Mouse (Mus musculus): ENCODE results near the gene Atoh7. TPM values are rescaled to one million over a fixed set of nuclear protein-coding genes. Genes with fewer than 3 reads are reported as not detected.

Gene Atoh7
- polyA plus RNA-seq, 1 experiment from 2014 or later, result not detected

DNA sequence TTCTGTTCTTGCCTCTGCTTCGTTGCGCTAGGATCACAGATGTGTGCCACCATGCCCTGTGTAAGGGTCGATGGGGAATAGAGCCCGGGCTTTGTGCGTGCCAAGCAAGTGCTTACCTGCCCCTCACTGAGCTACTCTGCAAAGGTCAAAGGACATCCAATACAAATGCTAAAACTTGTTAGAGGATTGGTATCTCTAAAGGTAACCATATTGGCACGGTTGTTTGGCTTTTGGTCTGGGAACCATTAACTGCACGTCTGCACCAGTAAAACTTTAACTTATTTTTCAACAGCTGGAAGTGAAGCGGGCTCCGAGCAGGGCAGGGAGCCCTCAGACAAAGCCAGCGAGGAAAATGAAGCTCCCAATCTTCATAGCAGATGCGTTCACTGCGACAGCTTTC is 38.2 kb upstream of the Atoh7 start:
- 62% methylated on average over 12 of the region's 12 CpGs for WGBS
- H3K4me1 ChIP-seq (replicated peaks; ENCODE audit: control insufficient read depth, insufficient read depth, low read length), result no peaks in the 10 kb centered on the region
- ATAC-seq (ENCODE audit: low read depth), result no peak

DNA sequence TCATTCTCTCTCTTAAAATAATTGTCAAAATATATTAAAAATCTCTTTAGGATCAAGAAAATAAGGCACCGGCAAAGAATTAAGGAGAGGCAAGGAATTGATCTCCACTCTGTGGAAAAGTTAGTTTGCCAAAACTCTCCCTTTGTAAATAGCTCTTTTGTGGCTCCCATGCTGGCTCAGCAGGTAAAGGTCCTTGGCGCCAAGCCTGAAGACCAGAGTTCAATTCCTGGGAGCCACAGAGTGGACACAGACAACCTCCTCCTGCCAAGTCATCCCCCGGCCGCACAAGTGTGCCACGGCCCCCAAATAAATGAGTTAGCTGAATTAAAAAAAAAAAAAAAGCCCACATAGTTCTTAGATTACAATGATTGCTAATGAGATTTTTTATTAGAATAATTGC is 36.8 kb upstream of the Atoh7 start:
- Histone ChIP-seq H3K27ac (ENCODE audit: low read length) (no peak overlapping the region), H3K36me3 (ENCODE audit: control insufficient read depth, insufficient read depth, low read length) (no peaks in the 10 kb centered on the region), H3K9ac (ENCODE audit: low read length) (no peak overlapping the region), H3K4me2 (ENCODE audit: low read depth, low read length) (no peak overlapping the region), H3K4me1 (replicated peaks; ENCODE audit: control insufficient read depth, insufficient read depth, low read length) (no peaks in the 10 kb centered on the region), H3K27me3 (ENCODE audit: control insufficient read depth, insufficient read depth, low read depth, low read length) (no peaks in the 10 kb centered on the region), H3K4me3 (ENCODE audit: low read length) (no peak overlapping the region), H3K9me3 (ENCODE audit: control insufficient read depth, low read length) (no peaks in the 10 kb centered on the region)
- 90% methylated on average over 5 of the region's 5 CpGs for WGBS
- no peak for ATAC-seq (ENCODE audit: low read depth)

More for the DNA sequence above, 38.2 kb upstream of the Atoh7 start:
- Histone ChIP-seq H3K36me3 (ENCODE audit: control insufficient read depth, insufficient read depth, low read length) (no peaks in the 10 kb centered on the region), H3K9me3 (ENCODE audit: control insufficient read depth, low read length) (no peaks in the 10 kb centered on the region), H3K4me2 (ENCODE audit: low read depth, low read length) (no peak overlapping the region), H3K4me3 (ENCODE audit: low read length) (no peak overlapping the region), H3K9ac (ENCODE audit: low read length) (no peak overlapping the region), H3K27ac (ENCODE audit: low read length) (no peak overlapping the region), H3K27me3 (ENCODE audit: control insufficient read depth, insufficient read depth, low read depth, low read length) (no peaks in the 10 kb centered on the region)

DNA sequence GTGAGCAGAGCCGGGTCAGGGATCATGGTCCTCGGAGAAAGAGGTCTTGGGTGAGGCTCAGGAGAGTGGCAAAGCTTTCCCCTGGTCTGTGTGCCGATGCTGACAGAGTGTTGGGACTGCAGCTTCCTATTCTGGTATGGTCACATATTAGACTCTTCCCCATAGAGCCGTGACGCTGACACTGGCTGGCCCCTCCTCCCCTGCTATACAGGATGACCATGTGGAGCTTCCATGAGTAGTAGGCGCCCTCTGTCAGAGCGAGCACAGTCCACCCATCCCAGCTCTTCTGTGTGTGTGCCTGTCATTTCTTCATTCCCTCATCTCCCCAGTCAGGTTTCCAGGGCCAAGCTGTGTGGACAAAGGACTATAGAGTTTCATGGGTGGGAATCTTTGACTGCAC is 36.1 kb upstream of the Atoh7 start:
- no peak overlapping the region for H3K27ac ChIP-seq (ENCODE audit: low read length)
- ATAC-seq (ENCODE audit: low read depth), result no peak
- H3K9ac ChIP-seq (ENCODE audit: low read length), result no peak overlapping the region

DNA sequence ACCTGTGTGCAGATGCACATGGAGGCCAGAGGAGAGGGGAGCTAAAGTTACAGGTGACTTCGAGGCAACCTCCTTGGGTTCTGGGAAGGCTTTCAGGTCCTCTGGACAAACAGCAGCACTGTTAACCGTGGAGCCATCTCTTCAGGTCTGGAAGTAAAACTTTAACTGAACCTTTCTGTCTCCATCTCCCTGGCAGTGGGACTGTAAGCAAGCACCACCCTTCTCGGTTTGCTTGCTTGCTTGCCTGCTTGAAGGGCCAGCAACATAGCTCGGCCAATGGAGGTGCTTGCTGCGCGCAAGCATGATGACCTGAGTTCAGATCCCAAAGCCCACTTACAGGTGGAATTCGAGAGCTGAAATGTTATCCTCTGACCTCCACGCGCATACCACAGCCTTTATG is 34.9 kb upstream of the Atoh7 start:
- H3K27ac ChIP-seq (ENCODE audit: low read length), result no peak overlapping the region
- no peaks in the 10 kb centered on the region for H3K9me3 ChIP-seq (ENCODE audit: control insufficient read depth, low read length)
- ATAC-seq (ENCODE audit: low read depth), result no peak
- no peak overlapping the region for H3K4me2 ChIP-seq (ENCODE audit: low read depth, low read length)
- H3K36me3 ChIP-seq (ENCODE audit: control insufficient read depth, insufficient read depth, low read length), result no peaks in the 10 kb centered on the region
- H3K4me3 ChIP-seq (ENCODE audit: low read length), result no peak overlapping the region
- no peak overlapping the region for H3K9ac ChIP-seq (ENCODE audit: low read length)
- H3K4me1 ChIP-seq (replicated peaks; ENCODE audit: control insufficient read depth, insufficient read depth, low read length), result no peaks in the 10 kb centered on the region
- no peaks in the 10 kb centered on the region for H3K27me3 ChIP-seq (ENCODE audit: control insufficient read depth, insufficient read depth, low read depth, low read length)
- WGBS, result 74% methylated on average over 9 of the region's 9 CpGs

More for the DNA sequence above, 36.1 kb upstream of the Atoh7 start:
- WGBS, result 71% methylated on average over 7 of the region's 7 CpGs
- no peaks in the 10 kb centered on the region for H3K9me3 ChIP-seq (ENCODE audit: control insufficient read depth, low read length)
- H3K27me3 ChIP-seq (ENCODE audit: control insufficient read depth, insufficient read depth, low read depth, low read length), result no peaks in the 10 kb centered on the region
- no peaks in the 10 kb centered on the region for H3K4me1 ChIP-seq (replicated peaks; ENCODE audit: control insufficient read depth, insufficient read depth, low read length)
- H3K36me3 ChIP-seq (ENCODE audit: control insufficient read depth, insufficient read depth, low read length), result no peaks in the 10 kb centered on the region
- H3K4me2 ChIP-seq (ENCODE audit: low read depth, low read length), result no peak overlapping the region
- no peak overlapping the region for H3K4me3 ChIP-seq (ENCODE audit: low read length)

DNA sequence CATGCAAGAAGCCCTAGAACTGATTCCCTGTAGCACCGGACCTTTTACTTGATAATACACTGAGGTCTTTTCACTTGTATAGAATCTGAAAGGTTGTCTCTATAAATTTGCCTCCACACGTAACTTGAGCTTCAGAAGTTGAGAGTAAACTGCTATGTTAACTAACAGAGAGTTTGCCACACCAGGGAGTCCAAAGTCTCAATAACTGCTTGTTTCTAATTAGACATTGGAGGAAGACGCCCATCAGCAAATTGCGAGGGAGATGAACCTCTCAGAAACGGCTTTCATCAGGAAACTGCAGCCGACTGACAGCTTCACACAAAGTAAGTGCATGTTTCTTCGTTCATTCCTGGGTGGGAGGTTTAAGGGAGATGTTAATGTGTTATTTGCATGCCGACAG is 33.9 kb upstream of the Atoh7 start:
- H3K9me3 ChIP-seq (ENCODE audit: control insufficient read depth, low read length), result no peaks in the 10 kb centered on the region
- no peak overlapping the region for H3K9ac ChIP-seq (ENCODE audit: low read length)
- no peak overlapping the region for H3K4me2 ChIP-seq (ENCODE audit: low read depth, low read length)
- H3K36me3 ChIP-seq (ENCODE audit: control insufficient read depth, insufficient read depth, low read length), result no peaks in the 10 kb centered on the region
- no peak overlapping the region for H3K27ac ChIP-seq (ENCODE audit: low read length)
- H3K4me1 ChIP-seq (replicated peaks; ENCODE audit: control insufficient read depth, insufficient read depth, low read length), result no peaks in the 10 kb centered on the region
- no peak overlapping the region for H3K4me3 ChIP-seq (ENCODE audit: low read length)
- no peaks in the 10 kb centered on the region for H3K27me3 ChIP-seq (ENCODE audit: control insufficient read depth, insufficient read depth, low read depth, low read length)
- ATAC-seq (ENCODE audit: low read depth), result no peak
- 63% methylated on average over 8 of the region's 8 CpGs for WGBS

DNA sequence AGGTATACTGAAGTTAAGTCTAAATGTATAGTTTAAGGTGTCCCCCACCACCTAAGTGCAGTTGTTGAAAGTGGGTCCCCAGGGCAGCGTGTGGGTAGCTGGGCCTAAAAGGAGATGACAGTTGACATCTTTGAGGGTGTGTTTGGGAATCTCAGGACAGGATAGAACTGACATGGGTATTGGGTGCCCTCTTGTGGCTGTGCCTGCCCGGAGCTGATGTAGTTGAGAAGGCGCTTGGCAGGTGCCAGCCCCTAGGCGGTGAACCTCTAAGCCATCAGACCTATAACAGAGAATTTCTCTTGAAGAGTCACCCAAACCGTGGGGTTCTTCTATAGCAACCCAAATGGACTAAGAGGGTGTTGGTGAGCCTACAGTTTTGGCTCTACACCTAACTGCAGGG is 33.5 kb upstream of the Atoh7 start:
- 8% methylated on average over 5 of the region's 5 CpGs for WGBS

DNA sequence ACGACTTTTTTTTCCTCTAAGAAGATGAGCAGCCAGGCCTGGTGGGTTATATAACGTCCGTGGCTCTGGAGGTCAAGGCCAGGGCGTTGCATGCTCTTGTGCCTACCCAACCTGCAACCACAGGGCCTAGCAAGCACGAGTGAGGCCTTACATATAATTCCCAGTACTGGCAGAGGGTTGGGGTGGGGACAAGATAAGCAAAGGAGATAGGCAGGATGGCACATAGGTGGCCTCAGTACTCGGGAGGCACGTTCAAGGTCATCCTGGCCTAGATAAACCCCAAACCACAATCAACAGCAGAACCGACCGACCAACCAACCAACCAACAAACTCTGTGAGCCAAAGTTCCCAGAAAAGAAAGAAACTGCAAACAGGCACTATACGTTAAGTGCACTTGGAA is 13.1 kb upstream of the Atoh7 start:
- no peak for ATAC-seq (ENCODE audit: low read depth)

More for the DNA sequence above, 33.5 kb upstream of the Atoh7 start:
- H3K27me3 ChIP-seq (ENCODE audit: control insufficient read depth, insufficient read depth, low read depth, low read length), result no peaks in the 10 kb centered on the region
- H3K36me3 ChIP-seq (ENCODE audit: control insufficient read depth, insufficient read depth, low read length), result no peaks in the 10 kb centered on the region
- no peak overlapping the region for H3K9ac ChIP-seq (ENCODE audit: low read length)
- no peak overlapping the region for H3K4me3 ChIP-seq (ENCODE audit: low read length)
- H3K9me3 ChIP-seq (ENCODE audit: control insufficient read depth, low read length), result no peaks in the 10 kb centered on the region
- H3K4me2 ChIP-seq (ENCODE audit: low read depth, low read length), result no peak overlapping the region
- H3K27ac ChIP-seq (ENCODE audit: low read length), result no peak overlapping the region
- ATAC-seq (ENCODE audit: low read depth), result peak; percentile 86
- H3K4me1 ChIP-seq (replicated peaks; ENCODE audit: control insufficient read depth, insufficient read depth, low read length), result no peaks in the 10 kb centered on the region

DNA sequence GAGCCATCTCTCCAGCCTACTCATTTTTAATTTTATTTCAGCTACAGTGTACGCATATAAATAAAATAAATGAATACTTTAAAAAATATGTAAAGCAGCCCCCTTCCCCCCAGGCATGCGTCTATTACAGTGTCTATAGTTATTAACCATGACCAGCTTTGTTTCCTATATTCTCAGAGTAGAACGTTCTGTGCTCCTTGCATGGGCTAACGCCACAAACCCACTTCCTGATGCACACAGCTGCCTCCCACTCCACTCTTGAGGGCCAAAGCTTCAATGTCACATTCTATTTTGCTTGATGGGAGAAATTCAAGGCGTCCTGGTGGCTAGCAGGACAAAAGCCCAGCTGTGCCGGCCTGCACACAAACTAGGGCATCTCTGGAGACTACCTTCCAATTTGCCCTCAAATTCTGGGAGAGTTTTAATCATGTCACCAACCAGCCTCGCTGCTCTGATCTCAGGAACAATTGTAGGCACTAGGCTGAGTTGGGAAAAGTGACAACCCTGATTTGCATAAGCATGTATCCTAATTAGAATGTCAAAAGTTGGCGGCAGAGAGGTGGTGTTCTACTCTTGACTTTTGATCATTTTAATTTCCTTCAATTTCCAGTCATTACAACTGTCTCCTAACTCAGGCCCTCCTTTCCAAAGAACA is 10.2 kb upstream of the Atoh7 start:
- ATAC-seq (ENCODE audit: low read depth), result no peak
- Histone ChIP-seq H3K9ac (ENCODE audit: low read length) (peak overlapping the region; percentile 48; the same call in 1 of the 2 replicates), H3K27me3 (ENCODE audit: control insufficient read depth, insufficient read depth, low read depth, low read length) (no peaks in the 10 kb centered on the region; the same call in 1 of the 2 replicates), H3K36me3 (ENCODE audit: control insufficient read depth, insufficient read depth, low read length) (no peaks in the 10 kb centered on the region), H3K4me3 (ENCODE audit: low read length) (peak overlapping the region; percentile 28), H3K27ac (ENCODE audit: low read length) (no peak overlapping the region), H3K9me3 (ENCODE audit: control insufficient read depth, low read length) (no peaks in the 10 kb centered on the region), H3K4me2 (ENCODE audit: low read depth, low read length) (peak overlapping the region; percentile 56), H3K4me1 (replicated peaks; ENCODE audit: control insufficient read depth, insufficient read depth, low read length) (0 out of 2 replicates have a peak, but pooled peaks cover 4% of the 10 kb centered on the region)
- 45% methylated on average over 8 of the region's 8 CpGs for WGBS

More for the DNA sequence above, 13.1 kb upstream of the Atoh7 start:
- Histone ChIP-seq H3K4me2 (ENCODE audit: low read depth, low read length) (no peak overlapping the region), H3K9me3 (ENCODE audit: control insufficient read depth, low read length) (no peaks in the 10 kb centered on the region), H3K27ac (ENCODE audit: low read length) (no peak overlapping the region), H3K36me3 (ENCODE audit: control insufficient read depth, insufficient read depth, low read length) (no peaks in the 10 kb centered on the region), H3K9ac (ENCODE audit: low read length) (no peak overlapping the region), H3K4me1 (replicated peaks; ENCODE audit: control insufficient read depth, insufficient read depth, low read length) (0 out of 2 replicates have a peak, but pooled peaks cover 4% of the 10 kb centered on the region), H3K4me3 (ENCODE audit: low read length) (no peak overlapping the region), H3K27me3 (ENCODE audit: control insufficient read depth, insufficient read depth, low read depth, low read length) (no peaks in the 10 kb centered on the region; the same call in 1 of the 2 replicates)
- WGBS, result 66% methylated on average over 10 of the region's 10 CpGs

DNA sequence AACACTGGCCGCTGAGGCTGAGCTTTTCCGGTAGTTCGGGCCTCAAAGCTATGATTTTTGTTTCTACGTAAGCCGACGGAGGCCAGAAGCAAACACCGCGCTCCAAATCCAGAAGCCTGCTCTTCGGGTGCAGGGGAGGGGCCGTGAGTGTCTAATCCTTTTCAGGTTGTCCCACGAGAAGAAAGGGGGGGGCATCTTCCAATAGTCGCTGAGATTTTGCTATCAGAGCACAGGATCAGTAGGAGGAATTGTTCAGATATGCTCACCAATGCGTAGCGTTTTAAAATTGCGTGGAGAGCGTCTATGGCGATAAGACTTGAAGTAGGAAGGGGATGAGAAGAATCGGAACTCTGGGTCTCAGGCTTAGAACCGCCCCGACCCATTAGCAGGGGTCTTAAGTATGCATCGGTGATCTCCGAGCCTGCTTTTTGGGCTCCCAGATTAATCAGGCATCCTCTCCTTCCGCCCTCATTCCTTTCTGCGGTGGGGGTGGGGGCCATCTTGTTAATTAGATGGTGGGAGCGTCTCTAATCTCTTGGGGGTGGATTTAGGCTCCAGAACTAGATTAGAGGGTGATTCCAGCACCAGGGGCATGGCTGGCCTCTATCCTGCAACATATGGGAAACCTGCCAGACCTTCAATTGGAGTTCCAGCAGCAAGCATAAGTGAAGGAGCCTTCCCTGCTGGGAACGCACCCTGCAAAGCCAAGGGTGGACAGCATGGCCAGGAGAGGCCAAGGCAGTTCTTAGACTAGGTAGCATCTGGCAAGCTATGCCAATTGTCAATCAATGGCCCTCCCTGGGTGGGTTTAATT is 9.5 kb upstream of the Atoh7 start:
- H3K4me2 ChIP-seq (ENCODE audit: low read depth, low read length), result peak overlapping the region; percentile 56
- 0 out of 2 replicates have a peak, but pooled peaks cover 4% of the 10 kb centered on the region for H3K4me1 ChIP-seq (replicated peaks; ENCODE audit: control insufficient read depth, insufficient read depth, low read length)
- H3K9ac ChIP-seq (ENCODE audit: low read length), result peak overlapping the region; percentile 48; the same call in 1 of the 2 replicates
- no peak for ATAC-seq (ENCODE audit: low read depth)
- H3K4me3 ChIP-seq (ENCODE audit: low read length), result peak overlapping the region; percentile 28
- WGBS, result 8% methylated on average over 26 of the region's 26 CpGs
- H3K27ac ChIP-seq (ENCODE audit: low read length), result no peak overlapping the region
- no peaks in the 10 kb centered on the region for H3K36me3 ChIP-seq (ENCODE audit: control insufficient read depth, insufficient read depth, low read length)
- no peaks in the 10 kb centered on the region for H3K9me3 ChIP-seq (ENCODE audit: control insufficient read depth, low read length)
- no peaks in the 10 kb centered on the region; the same call in 1 of the 2 replicates for H3K27me3 ChIP-seq (ENCODE audit: control insufficient read depth, insufficient read depth, low read depth, low read length)

Measured in lung, embryonic 16.5 days (tissue).